Mouse (Mus musculus) limb, embryonic 12.5 days (tissue): ENCODE results near the gene Gm49403. TPM values are rescaled to one million over a fixed set of nuclear protein-coding genes. Genes with fewer than 3 reads are reported as not detected.
A peak's percentile ranks its signal among the peaks of the same experiment; 100 is the strongest.

Source experiments
- ATAC-seq: fragments of 200-750 bp; cut with Nextera tagmentation; 2 replicates; pipeline ENCODE4 v1.8.0; 2017; ENCODE audit warnings: low read depth, moderate TSS enrichment; ENCODE audit not compliant: insufficient number of reproducible peaks, insufficient read depth, low FRiP score, low TSS enrichment
- H3K27ac ChIP-seq: fragments of 300-500 bp; sonication (generic); 2 replicates; pipeline ENCODE4 v1.5.1; 2016; ENCODE audit warnings: mild to moderate bottlenecking, moderate library complexity
- H3K27me3 ChIP-seq: fragments of 300-500 bp; sonication (generic); 2 replicates; pipeline ENCODE4 v1.6.1; 2016; ENCODE audit warnings: mild to moderate bottlenecking, moderate library complexity
- H3K36me3 ChIP-seq: fragments of 300-500 bp; sonication (generic); 2 replicates; pipeline ENCODE4 v1.6.1; 2016; ENCODE audit warnings: mild to moderate bottlenecking, moderate library complexity
- H3K4me1 ChIP-seq: fragments of 300-500 bp; sonication (generic); replicated peaks from 2 replicates; pipeline ENCODE4 v1.6.1; 2016
- H3K4me2 ChIP-seq: fragments of 300-500 bp; sonication (generic); 2 replicates; pipeline ENCODE4 v1.6.1; 2016; ENCODE audit warnings: mild to moderate bottlenecking, moderate library complexity
- H3K4me3 ChIP-seq: fragments of 300-500 bp; sonication (generic); replicated peaks from 2 replicates; pipeline ENCODE4 v1.5.1; 2016; ENCODE audit warnings: mild to moderate bottlenecking
- H3K9ac ChIP-seq: fragments of 300-500 bp; sonication (generic); replicated peaks from 2 replicates; pipeline ENCODE4 v1.6.1; 2016; ENCODE audit warnings: mild to moderate bottlenecking, moderate library complexity
- H3K9me3 ChIP-seq: fragments of 300-500 bp; sonication (generic); 2 replicates; pipeline ENCODE4 v1.6.1; 2016; ENCODE audit warnings: mild to moderate bottlenecking, moderate library complexity
- WGBS: fragments of 180-500 bp; shearing (Covaris S2); methylation state at CpG from one replicate; pipeline ENCODE4 v1.1.7; 2016; 5-methylcytosine and 5-hydroxymethylcytosine counted together
- polyA plus RNA-seq: library from polyadenylated mRNA; unstranded; fragments of >200 nt; fragmentation: Nextera tagmentation; extraction: Ambion mirVana; gene quantifications from 2 replicates; pipeline ENCODE4 v1.2.1, GENCODE M21; 2016

Gene Gm49403
- polyA plus RNA-seq, 1 experiment from 2014 or later: not detected

- Histone ChIP-seq H3K9ac (peak within 1 kb of the TSS; percentile 75), H3K4me3 (peak within 1 kb of the TSS; percentile 84), H3K4me1 (peaks cover 15% of the 10 kb centered on the region), H3K4me2 (peak within 1 kb of the TSS; percentile 82), H3K27ac (peak within 1 kb of the TSS; percentile 90), H3K9me3 (no peaks in the 10 kb centered on the region), H3K36me3 (peaks cover 39% of the 10 kb centered on the region), H3K27me3 (no peaks in the 10 kb centered on the region)
- 3% methylated on average over 42 of the region's 50 CpGs for WGBS
- peak; percentile 93 for ATAC-seq
These were observed 36.5 kb downstream of the Gm49403 start, which contains the start of gene B3gat3 for GRCm38 (mm10) chr19:8920073-8920736. B3gat3 (plus strand) TSS chr19:8920374.

GRCm38 (mm10) chr19:8920836-8921291 lies 37.1 kb downstream of the Gm49403 start:
- peak overlapping the region; percentile 90 for H3K27ac ChIP-seq
- no peak for ATAC-seq
- WGBS: 1% methylated on average over 6 of the region's 6 CpGs
- H3K9ac ChIP-seq: peak overlapping the region; percentile 75
- H3K4me2 ChIP-seq: peak overlapping the region; percentile 82
- H3K27me3 ChIP-seq: no peaks in the 10 kb centered on the region
- H3K4me1 ChIP-seq: peaks cover 15% of the 10 kb centered on the region
- H3K9me3 ChIP-seq: no peaks in the 10 kb centered on the region
- peaks cover 39% of the 10 kb centered on the region for H3K36me3 ChIP-seq
- H3K4me3 ChIP-seq: peak overlapping the region; percentile 84

- H3K4me1 ChIP-seq: peaks cover 15% of the 10 kb centered on the region
- no peaks in the 10 kb centered on the region for H3K9me3 ChIP-seq
- peak overlapping the region; percentile 82 for H3K4me2 ChIP-seq
- 77% methylated on average over 9 of the region's 9 CpGs for WGBS
- no peak overlapping the region for H3K9ac ChIP-seq
- no peaks in the 10 kb centered on the region for H3K27me3 ChIP-seq
- peaks cover 39% of the 10 kb centered on the region for H3K36me3 ChIP-seq
- peak overlapping the region; percentile 17; the same call in 1 of the 2 replicates for H3K27ac ChIP-seq
- H3K4me3 ChIP-seq: 0 out of 2 replicates have a peak overlapping the region, but pooled peaks have one; percentile 7
- no peak for ATAC-seq
These were observed 38.0 kb downstream of the Gm49403 start for GRCm38 (mm10) chr19:8921741-8922140.

- peaks cover 51% of the 10 kb centered on the region for H3K36me3 ChIP-seq
These were observed 43.0 kb downstream of the Gm49403 start for GRCm38 (mm10) chr19:8926766-8927165.

DNA sequence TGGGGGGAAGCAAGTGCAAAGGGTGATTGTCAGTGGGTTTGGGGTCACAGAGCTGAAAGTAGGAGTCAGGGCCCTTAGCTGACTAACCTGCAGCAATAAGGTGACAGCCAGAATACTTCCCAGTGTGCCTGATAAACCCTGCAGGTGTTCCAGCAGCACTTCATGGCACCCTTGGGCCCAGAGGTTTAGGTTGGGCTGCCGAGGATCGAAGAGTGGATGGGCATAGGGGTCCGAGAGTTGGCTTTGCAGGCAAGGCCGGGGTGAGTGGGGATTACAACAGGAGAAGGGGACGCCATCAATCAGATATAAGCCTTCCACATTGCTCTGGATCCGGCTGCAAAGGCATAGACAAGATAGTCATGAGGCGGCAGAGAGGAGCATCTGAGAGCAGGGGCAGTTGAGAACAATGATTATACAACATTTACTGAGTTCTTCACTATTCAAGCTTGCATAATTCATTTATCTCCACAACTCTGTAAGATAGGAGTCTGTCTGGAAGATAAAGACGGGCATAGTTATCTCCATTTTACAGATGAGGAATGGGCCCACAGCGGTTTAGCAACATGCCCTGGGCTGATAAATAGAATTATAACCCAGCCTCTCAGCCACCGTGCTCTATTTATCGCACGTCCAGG lies 44.3 kb downstream of the Gm49403 start:
- ATAC-seq: no peak
- 89% methylated on average over 12 of the region's 12 CpGs for WGBS
- Histone ChIP-seq H3K27me3 (no peaks in the 10 kb centered on the region), H3K4me1 (peaks cover 17% of the 10 kb centered on the region), H3K9me3 (no peaks in the 10 kb centered on the region), H3K27ac (no peak overlapping the region), H3K4me3 (no peak overlapping the region), H3K9ac (no peak overlapping the region), H3K4me2 (no peak overlapping the region), H3K36me3 (peaks cover 47% of the 10 kb centered on the region)

More at GRCm38 (mm10) chr19:8926766-8927165, 43.0 kb downstream of the Gm49403 start:
- Histone ChIP-seq H3K9ac (no peak overlapping the region), H3K4me2 (no peak overlapping the region), H3K27ac (no peak overlapping the region), H3K27me3 (no peaks in the 10 kb centered on the region), H3K9me3 (no peaks in the 10 kb centered on the region), H3K4me1 (peaks cover 18% of the 10 kb centered on the region), H3K4me3 (no peak overlapping the region)
- no peak for ATAC-seq
- 94% methylated on average over 2 of the region's 2 CpGs for WGBS

DNA sequence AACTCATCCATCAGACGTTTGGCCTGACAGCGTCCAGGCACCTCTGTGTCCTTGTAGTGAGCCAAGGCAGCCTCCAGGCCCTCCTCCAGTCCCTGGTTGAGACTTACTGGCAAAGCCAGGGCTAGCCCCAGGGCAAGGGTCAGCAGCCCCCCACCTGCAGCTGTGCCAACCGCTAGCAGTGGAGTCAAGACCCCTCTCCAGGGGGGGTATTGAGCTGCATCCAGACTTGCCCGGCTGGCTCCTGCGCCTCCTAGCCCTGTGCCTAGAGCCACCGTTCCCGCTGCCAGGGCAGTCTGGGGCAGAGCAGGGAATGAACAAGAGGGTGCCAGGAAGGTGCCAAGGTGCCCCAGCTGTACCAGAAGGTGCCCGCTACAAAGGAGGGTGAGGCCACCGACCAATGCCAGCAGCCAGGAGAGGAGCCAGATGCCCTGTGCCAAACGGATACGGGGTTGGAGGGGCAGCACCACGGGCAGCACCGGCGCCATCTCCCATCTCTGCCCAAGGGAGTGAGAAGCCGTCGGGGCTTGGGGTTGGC lies 45.0 kb downstream of the Gm49403 start:
- ATAC-seq: peak; percentile 37
- WGBS: 16% methylated on average over 16 of the region's 16 CpGs
- no peaks in the 10 kb centered on the region for H3K27me3 ChIP-seq
- peak overlapping the region; percentile 80 for H3K4me3 ChIP-seq
- H3K9ac ChIP-seq: peak overlapping the region; percentile 87; the same call in 1 of the 2 replicates
- H3K27ac ChIP-seq: peak overlapping the region; percentile 83; the same call in 1 of the 2 replicates
- H3K4me2 ChIP-seq: peak overlapping the region; percentile 73
- peaks cover 47% of the 10 kb centered on the region for H3K36me3 ChIP-seq
- peaks cover 17% of the 10 kb centered on the region for H3K4me1 ChIP-seq
- H3K9me3 ChIP-seq: no peaks in the 10 kb centered on the region

- Histone ChIP-seq H3K9me3 (no peaks in the 10 kb centered on the region), H3K4me3 (peak within 1 kb of the TSS; percentile 80), H3K4me1 (peaks cover 17% of the 10 kb centered on the region), H3K4me2 (peak within 1 kb of the TSS; percentile 73), H3K36me3 (peaks cover 52% of the 10 kb centered on the region), H3K9ac (peak within 1 kb of the TSS; percentile 87), H3K27me3 (no peaks in the 10 kb centered on the region), H3K27ac (peak within 1 kb of the TSS; percentile 83)
- peak; percentile 67 for ATAC-seq
- WGBS: 1% methylated on average over 58 of the region's 74 CpGs
These were observed 45.7 kb downstream of the Gm49403 start, which contains the start of the genes Rom1 and Eml3 for GRCm38 (mm10) chr19:8929224-8930088. Rom1 (minus strand) TSS chr19:8929356. Eml3 (plus strand) TSS chr19:8929552.

- 8% methylated on average over 11 of the region's 11 CpGs for WGBS
- Histone ChIP-seq H3K36me3 (peaks cover 58% of the 10 kb centered on the region), H3K4me1 (peaks cover 17% of the 10 kb centered on the region), H3K4me3 (peak overlapping the region; percentile 80), H3K27me3 (no peaks in the 10 kb centered on the region), H3K27ac (peak overlapping the region; percentile 83), H3K4me2 (peak overlapping the region; percentile 73), H3K9ac (peak overlapping the region; percentile 87), H3K9me3 (no peaks in the 10 kb centered on the region)
- ATAC-seq: no peak; the same call in 1 of the 2 replicates
These were observed 46.4 kb downstream of the Gm49403 start for GRCm38 (mm10) chr19:8930117-8930516.

DNA sequence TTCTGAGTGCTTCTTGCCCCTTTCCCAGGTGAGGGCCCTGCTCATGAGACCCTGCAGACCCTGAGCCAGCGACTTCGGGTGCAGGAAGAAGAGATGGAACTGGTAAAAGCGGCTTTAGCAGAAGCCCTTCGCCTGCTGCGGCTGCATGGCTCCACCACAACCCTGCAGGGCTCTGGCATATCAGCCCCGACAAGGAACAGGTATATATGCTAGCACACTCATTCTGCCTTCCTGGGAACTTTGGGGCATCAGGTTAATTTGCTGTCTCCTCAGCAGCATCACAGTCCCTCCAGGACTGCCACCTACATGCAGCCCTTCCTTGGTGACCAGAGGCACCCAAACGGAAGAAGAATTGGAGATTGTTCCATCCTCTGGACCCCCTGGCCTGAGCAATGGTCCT lies 47.0 kb downstream of the Gm49403 start:
- H3K9me3 ChIP-seq: no peaks in the 10 kb centered on the region
- no peaks in the 10 kb centered on the region for H3K27me3 ChIP-seq
- H3K4me1 ChIP-seq: peaks cover 17% of the 10 kb centered on the region
- no peak overlapping the region for H3K27ac ChIP-seq
- H3K4me3 ChIP-seq: peak overlapping the region; percentile 80
- peak overlapping the region; percentile 73 for H3K4me2 ChIP-seq
- ATAC-seq: no peak
- peak overlapping the region; percentile 87 for H3K9ac ChIP-seq
- peaks cover 58% of the 10 kb centered on the region for H3K36me3 ChIP-seq
- WGBS: 78% methylated on average over 7 of the region's 7 CpGs

DNA sequence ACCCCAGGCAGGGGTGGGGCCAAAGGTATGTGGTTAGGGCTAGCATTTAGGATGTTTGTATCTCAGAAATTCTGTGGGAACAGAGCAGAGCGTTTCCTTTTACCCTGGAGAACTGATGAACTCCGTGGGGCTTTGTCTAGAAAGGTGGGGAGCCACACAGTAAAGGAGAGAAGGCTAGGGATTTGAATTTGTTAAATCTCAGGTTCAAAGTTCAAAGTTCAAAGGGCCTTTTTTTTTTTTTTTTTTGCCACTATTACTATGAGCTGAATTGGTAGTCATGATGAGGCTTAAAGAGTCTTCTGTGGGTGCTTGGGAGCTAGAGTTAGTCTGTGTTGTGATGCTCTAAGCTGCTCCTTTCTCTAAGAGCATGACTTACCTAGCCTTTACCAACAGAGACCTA lies 53.0 kb downstream of the Gm49403 start:
- ATAC-seq: no peak
- H3K4me1 ChIP-seq: peaks cover 10% of the 10 kb centered on the region
- 80% methylated on average over 2 of the region's 2 CpGs for WGBS
- H3K9ac ChIP-seq: no peak overlapping the region
- H3K4me2 ChIP-seq: no peak overlapping the region
- no peaks in the 10 kb centered on the region for H3K9me3 ChIP-seq
- H3K27ac ChIP-seq: no peak overlapping the region
- H3K27me3 ChIP-seq: no peaks in the 10 kb centered on the region
- H3K36me3 ChIP-seq: peaks cover 77% of the 10 kb centered on the region
- H3K4me3 ChIP-seq: no peak overlapping the region
